Comparison of ENCODE assay signal across 8 mouse cellular contexts in the genomic region with DNA sequence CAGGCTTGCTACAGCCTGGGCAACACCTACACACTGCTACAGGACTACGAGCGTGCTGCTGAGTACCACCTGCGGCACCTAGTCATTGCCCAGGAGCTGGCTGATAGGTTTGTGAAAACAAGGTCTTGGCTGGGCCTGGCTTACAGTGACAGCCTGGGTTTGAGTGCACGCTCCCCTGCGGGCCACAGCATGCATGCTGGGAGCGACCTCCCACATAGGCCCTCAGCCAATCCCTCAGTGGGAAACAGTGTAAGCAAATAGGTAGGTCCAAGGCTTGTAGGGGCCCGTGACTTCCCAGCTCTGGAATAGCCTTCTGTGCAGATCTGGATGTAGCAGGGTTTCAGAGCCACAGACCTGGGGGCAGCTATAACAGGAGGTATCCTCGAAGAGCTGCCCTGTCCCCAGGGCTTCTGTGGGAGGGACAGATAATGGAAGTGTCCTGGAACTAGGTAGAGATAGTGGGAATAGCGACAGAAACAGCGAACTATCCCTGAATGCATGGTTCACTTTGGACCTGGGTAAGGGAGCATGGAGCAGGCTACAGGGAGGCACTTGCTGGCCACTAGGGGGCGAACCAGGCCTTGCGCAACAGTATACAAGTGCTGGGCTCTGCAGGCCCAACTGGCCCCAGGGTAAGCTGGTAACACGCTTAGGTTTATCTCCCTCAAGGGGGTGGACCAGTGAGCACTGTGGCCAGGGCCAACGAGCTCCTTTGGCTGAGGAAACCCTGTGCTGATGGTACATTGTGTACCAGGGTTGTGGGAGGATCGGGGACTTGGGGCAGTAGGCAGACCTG. TPM values are rescaled to one million over a fixed set of nuclear protein-coding genes. Genes with fewer than 3 reads are reported as not detected.
DNase-seq lines count a peak whose midpoint lies in the region; ATAC-seq and TF ChIP-seq lines count a peak whose summit lies in the region.

No protein-coding gene starts in this region.

- ATAC-seq in forebrain, embryonic 12.5 days (ENCODE audit: low FRiP score): peak; percentile 71
- ATAC-seq in hindbrain, embryonic 14.5 days (ENCODE audit: low FRiP score): peak; percentile 48; the same call in 1 of the 2 replicates
- peak; percentile 74 for ATAC-seq in liver, embryonic 14.5 days (ENCODE audit: insufficient read depth)

- no peaks in the 10 kb centered on the region for H3K4me1 ChIP-seq in forebrain, embryonic 12.5 days
- H3K4me1 ChIP-seq in hindbrain, embryonic 14.5 days (replicated peaks; ENCODE audit: control insufficient read depth, insufficient read depth, low read length): peaks cover 10% of the 10 kb centered on the region; the same call in 1 of the 2 replicates
- H3K4me1 ChIP-seq in liver, embryonic 14.5 days (replicated peaks; ENCODE audit: control insufficient read depth in 2 of 2, insufficient read depth in 2 of 2, low read length in 1 of 2): no peaks in the 10 kb centered on the region

- no peak overlapping the region for H3K27ac ChIP-seq in forebrain, embryonic 12.5 days
- no peak overlapping the region for H3K27ac ChIP-seq in hindbrain, embryonic 14.5 days
- H3K27ac ChIP-seq in liver, embryonic 14.5 days: no peak overlapping the region

- TF ChIP-seq CTCF in liver, embryonic 14.5 days (IDR thresholded peaks at IDR 0.05; ENCODE audit: low read depth): peak; percentile 99

- H3K9me3 ChIP-seq in forebrain, embryonic 12.5 days: no peaks in the 10 kb centered on the region
- H3K9me3 ChIP-seq in hindbrain, embryonic 14.5 days (ENCODE audit: control insufficient read depth, low read length): no peaks in the 10 kb centered on the region
- no peaks in the 10 kb centered on the region for H3K9me3 ChIP-seq in liver, embryonic 14.5 days (ENCODE audit: control insufficient read depth, low read length)

- peaks cover 81% of the 10 kb centered on the region for H3K36me3 ChIP-seq in forebrain, embryonic 12.5 days (replicated peaks)
- H3K36me3 ChIP-seq in hindbrain, embryonic 14.5 days (replicated peaks; ENCODE audit: control insufficient read depth, insufficient read depth): peaks cover 81% of the 10 kb centered on the region
- no peaks in the 10 kb centered on the region for H3K36me3 ChIP-seq in liver, embryonic 14.5 days (replicated peaks; ENCODE audit: control insufficient read depth, insufficient read depth, low read depth)

- no peak overlapping the region for H3K4me3 ChIP-seq in forebrain, embryonic 12.5 days (replicated peaks)
- H3K4me3 ChIP-seq in hindbrain, embryonic 14.5 days (replicated peaks; ENCODE audit: low read length): no peak overlapping the region
- no peak overlapping the region for H3K4me3 ChIP-seq in liver, embryonic 14.5 days (ENCODE audit: insufficient read depth in 1 of 2, low read depth in 2 of 2, low read length in 2 of 2)

- TF ChIP-seq EP300 in liver, embryonic 14.5 days (IDR thresholded peaks at IDR 0.05; ENCODE audit: low read depth): no peak

- WGBS in forebrain, embryonic 12.5 days: 65% methylated on average over 15 of the region's 15 CpGs
- 67% methylated on average over 15 of the region's 15 CpGs for WGBS in hindbrain, embryonic 14.5 days
- WGBS in liver, embryonic 14.5 days (ENCODE audit: insufficient replicate concordance): 50% methylated on average over 15 of the region's 15 CpGs

- H3K27me3 ChIP-seq in forebrain, embryonic 12.5 days: no peaks in the 10 kb centered on the region
- H3K27me3 ChIP-seq in hindbrain, embryonic 14.5 days (ENCODE audit: control insufficient read depth, insufficient read depth, low read length): no peaks in the 10 kb centered on the region
- no peaks in the 10 kb centered on the region for H3K27me3 ChIP-seq in liver, embryonic 14.5 days (ENCODE audit: control insufficient read depth, insufficient read depth, low read length)

- no peak overlapping the region for H3K9ac ChIP-seq in forebrain, embryonic 12.5 days
- no peak overlapping the region for H3K9ac ChIP-seq in hindbrain, embryonic 14.5 days
- no peak overlapping the region for H3K9ac ChIP-seq in liver, embryonic 14.5 days (replicated peaks)

- DNase-seq in right cerebral cortex, adult 18-20 months: peak; percentile 50
- no peak for DNase-seq in right cerebral cortex, postnatal 36 days (ENCODE audit: low spot score in 2 of 2)
- DNase-seq in brain, adult 2 months (ENCODE audit: low read depth, low spot score): peak; percentile 94
- peak; percentile 51 for DNase-seq in hindbrain, embryonic 14.5 days (ENCODE audit: low spot score)
- DNase-seq in liver, embryonic 14.5 days (ENCODE audit: low read depth in 3 of 3, low spot score in 3 of 3): peak; percentile 44 to 54 (median 53)
- peak; percentile 34 to 43 for DNase-seq in natural killer cell, adult 2 months (ENCODE audit: low spot score in 2 of 2)
- peak; percentile 82 for DNase-seq in thymus, postnatal 4 days

- H3K4me2 ChIP-seq in forebrain, embryonic 12.5 days: no peak overlapping the region
- no peak overlapping the region for H3K4me2 ChIP-seq in hindbrain, embryonic 14.5 days (replicated peaks)
- no peak overlapping the region for H3K4me2 ChIP-seq in liver, embryonic 14.5 days (ENCODE audit: low read depth)

RNA-seq across cellular contexts. Expression of gene Gpsm1, which starts 10.3 kb away (rescaled TPM):
- polyA plus RNA-seq in forebrain, embryonic 12.5 days (2016; fragmentation: Nextera tagmentation; extraction: Ambion mirVana): 102 and 108 TPM in 2 replicates
- polyA plus RNA-seq in hindbrain, embryonic 14.5 days (2014; fragmentation: Nextera tagmentation; extraction: Ambion mirVana): 96.7 and 101 TPM in 2 replicates
- 2.3 and 2.4 TPM in 2 replicates for polyA plus RNA-seq in liver, embryonic 14.5 days (2012; rRNA removed)
- 1.1 and 1.6 TPM in 2 replicates for polyA plus RNA-seq in liver, embryonic 14.5 days (2014; fragmentation: Nextera tagmentation; extraction: Ambion mirVana)

RNA-seq across cellular contexts. Expression of gene Dnlz, which starts 26.3 kb away (rescaled TPM):
- polyA plus RNA-seq in forebrain, embryonic 12.5 days (2016; fragmentation: Nextera tagmentation; extraction: Ambion mirVana): 34.5 and 36.3 TPM in 2 replicates
- polyA plus RNA-seq in hindbrain, embryonic 14.5 days (2014; fragmentation: Nextera tagmentation; extraction: Ambion mirVana): 27.7 and 28.3 TPM in 2 replicates
- polyA plus RNA-seq in liver, embryonic 14.5 days (2012; rRNA removed): 7.6 and 7.8 TPM in 2 replicates
- polyA plus RNA-seq in liver, embryonic 14.5 days (2014; fragmentation: Nextera tagmentation; extraction: Ambion mirVana): 7.0 and 8.4 TPM in 2 replicates

RNA-seq across cellular contexts. Expression of gene Ccdc187, which starts 31.2 kb away (rescaled TPM):
- 0.34 and 0.45 TPM in 2 replicates for polyA plus RNA-seq in forebrain, embryonic 12.5 days (2016; fragmentation: Nextera tagmentation; extraction: Ambion mirVana)
- 0.25 and 0.29 TPM in 2 replicates for polyA plus RNA-seq in hindbrain, embryonic 14.5 days (2014; fragmentation: Nextera tagmentation; extraction: Ambion mirVana)
- polyA plus RNA-seq in liver, embryonic 14.5 days (2012; rRNA removed): 0.05 and 0.06 TPM in 2 replicates
- polyA plus RNA-seq in liver, embryonic 14.5 days (2014; fragmentation: Nextera tagmentation; extraction: Ambion mirVana): 0.06 TPM in 1 of 2 replicates, not detected in the other

RNA-seq across cellular contexts. Expression of gene Card9, which starts 35.1 kb away (rescaled TPM):
- 1.3 TPM in 2 replicates for polyA plus RNA-seq in forebrain, embryonic 12.5 days (2016; fragmentation: Nextera tagmentation; extraction: Ambion mirVana)
- 1.9 and 2.1 TPM in 2 replicates for polyA plus RNA-seq in hindbrain, embryonic 14.5 days (2014; fragmentation: Nextera tagmentation; extraction: Ambion mirVana)
- polyA plus RNA-seq in liver, embryonic 14.5 days (2012; rRNA removed): 6.4 and 6.8 TPM in 2 replicates
- 1.1 and 2.3 TPM in 2 replicates for polyA plus RNA-seq in liver, embryonic 14.5 days (2014; fragmentation: Nextera tagmentation; extraction: Ambion mirVana)

RNA-seq across cellular contexts. Expression of gene Snapc4, which starts 54.9 kb away (rescaled TPM):
- polyA plus RNA-seq in forebrain, embryonic 12.5 days (2016; fragmentation: Nextera tagmentation; extraction: Ambion mirVana): 34.3 and 38.9 TPM in 2 replicates
- 25.4 and 29.3 TPM in 2 replicates for polyA plus RNA-seq in hindbrain, embryonic 14.5 days (2014; fragmentation: Nextera tagmentation; extraction: Ambion mirVana)
- 10.7 and 11.0 TPM in 2 replicates for polyA plus RNA-seq in liver, embryonic 14.5 days (2012; rRNA removed)
- 6.3 and 6.6 TPM in 2 replicates for polyA plus RNA-seq in liver, embryonic 14.5 days (2014; fragmentation: Nextera tagmentation; extraction: Ambion mirVana)

Comparison
In these comparisons a context has a peak if more than half of its experiments do, and no peak if none do; other contexts are left out.
1. DNase-seq: peak in right cerebral cortex, adult 18-20 months (single experiment), brain, adult 2 months (single experiment), hindbrain, embryonic 14.5 days (single experiment), liver, embryonic 14.5 days (3 of 3), natural killer cell, adult 2 months (2 of 2) and thymus, postnatal 4 days (single experiment); none in right cerebral cortex, postnatal 36 days (0 of 2).
2. RNA of gene Gpsm1, which starts 10.3 kb away (polyA plus RNA-seq): 102 to 108 TPM in forebrain, embryonic 12.5 days and 96.7 to 101 TPM in hindbrain, embryonic 14.5 days; 1.1 to 2.4 TPM in liver, embryonic 14.5 days; every median in the first group is over 10 times any median in the second.
3. Peak in every context shown above with its lines, with median percentiles within 50 percentile points of each other: ATAC-seq.